Mouse (Mus musculus): ENCODE measurements at regions not wholly inside any gene's neighbourhood (a gene's known extent, or its start where the extent isn't known, plus 50 kb on each side); places are given as distances from the start of the nearest gene placed in this dataset.

DNA sequence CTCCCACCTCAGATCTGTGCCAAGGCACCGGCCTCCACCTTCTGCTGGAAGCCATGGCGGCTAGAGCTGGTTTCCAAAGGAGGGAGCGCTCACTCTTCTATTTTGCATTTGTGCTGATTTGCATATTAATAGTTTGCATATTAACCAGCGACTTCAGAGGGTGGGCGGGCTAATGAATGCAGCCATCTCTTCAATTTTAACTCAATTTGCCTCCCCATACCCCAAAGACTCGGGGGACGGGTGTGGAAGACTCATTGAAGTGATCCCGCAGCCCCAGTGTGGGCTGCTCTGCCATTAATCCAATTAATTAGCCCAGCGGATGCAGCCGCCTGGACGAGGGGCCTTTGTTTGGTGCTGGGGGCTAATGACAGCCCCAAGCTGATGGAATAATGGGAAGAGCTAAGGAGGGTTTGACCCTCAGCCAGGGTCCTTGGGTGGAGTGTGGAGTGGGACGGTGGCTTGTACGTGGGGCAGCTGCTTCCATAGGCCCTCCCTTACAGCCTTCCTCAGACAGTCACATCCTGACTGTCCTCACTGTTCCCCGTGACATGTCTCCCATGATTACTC lies 103.0 kb downstream of the Gm26897 start:
- H3K9ac ChIP-seq, result no peak overlapping the region
- H3K36me3 ChIP-seq, result no peaks in the 10 kb centered on the region
- peaks cover 20% of the 10 kb centered on the region for H3K4me1 ChIP-seq
- no peak overlapping the region for H3K27ac ChIP-seq
- WGBS, result 22% methylated on average over 14 of the region's 14 CpGs
- no peak for ATAC-seq (ENCODE audit: insufficient number of reproducible peaks, insufficient read depth, low FRiP score, low TSS enrichment)
- peak overlapping the region; percentile 16; the same call in 1 of the 2 replicates for H3K4me2 ChIP-seq (replicated peaks)
- no peaks in the 10 kb centered on the region for H3K9me3 ChIP-seq
- H3K4me3 ChIP-seq, result no peak overlapping the region
- peaks cover 15% of the 10 kb centered on the region; the same call in 1 of the 2 replicates for H3K27me3 ChIP-seq

DNA sequence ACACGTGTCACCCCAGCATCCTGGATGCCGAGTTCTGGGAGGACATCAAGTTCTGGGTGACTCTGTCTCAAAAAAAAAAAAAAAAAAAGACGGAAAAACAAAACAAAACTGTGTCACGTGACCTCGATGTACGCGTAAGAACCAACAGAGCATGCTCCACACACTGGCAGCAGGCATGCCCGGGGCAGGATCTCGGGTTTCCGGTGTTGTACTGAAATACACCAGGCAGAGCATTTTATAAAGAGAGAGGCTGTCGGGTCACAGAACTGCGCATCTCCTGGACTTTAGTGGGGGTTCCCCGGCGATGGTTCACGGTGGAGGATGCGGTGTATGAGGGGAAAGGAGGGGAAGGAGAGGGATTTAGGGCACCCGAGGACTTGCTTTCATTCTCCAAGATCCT lies 108.7 kb downstream of the Gm26897 start:
- Histone ChIP-seq H3K4me1 (peaks cover 10% of the 10 kb centered on the region), H3K4me2 (replicated peaks) (peak overlapping the region; percentile 37), H3K9ac (no peak overlapping the region), H3K4me3 (no peak overlapping the region), H3K27me3 (peaks cover 7% of the 10 kb centered on the region; the same call in 1 of the 2 replicates), H3K36me3 (no peaks in the 10 kb centered on the region), H3K27ac (no peak overlapping the region), H3K9me3 (no peaks in the 10 kb centered on the region)
- 36% methylated on average over 17 of the region's 17 CpGs for WGBS
- ATAC-seq (ENCODE audit: insufficient number of reproducible peaks, insufficient read depth, low FRiP score, low TSS enrichment), result no peak

DNA sequence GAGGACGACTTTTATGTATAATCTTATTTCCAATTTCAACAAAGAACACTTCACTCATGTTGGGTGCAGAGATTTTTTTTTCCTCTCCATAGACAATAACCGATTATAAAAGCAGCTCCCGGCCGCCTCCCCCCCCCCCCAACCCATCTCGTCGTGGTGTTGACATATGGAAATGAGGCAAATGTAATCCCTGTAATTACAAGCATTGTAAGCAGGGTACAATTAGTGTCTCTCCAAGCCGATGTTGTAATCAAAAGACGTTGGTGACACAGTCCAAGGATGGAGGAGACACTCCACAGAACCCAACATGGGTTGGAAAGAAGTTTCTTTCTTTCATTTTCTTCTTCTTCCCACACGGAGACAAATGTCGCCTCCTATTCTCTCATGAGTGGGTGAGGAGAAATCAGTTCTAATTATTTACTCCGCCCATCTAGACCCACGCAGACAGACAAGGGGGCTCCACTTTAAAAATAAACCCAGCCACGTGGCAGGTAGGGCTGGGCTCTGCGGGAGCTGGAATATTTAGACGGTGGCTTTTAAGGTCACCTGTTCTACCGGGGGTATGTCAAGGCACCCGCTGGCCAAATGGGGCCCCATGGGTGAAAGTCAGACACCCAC lies 110.0 kb downstream of the Gm26897 start:
- Histone ChIP-seq H3K27me3 (no peaks in the 10 kb centered on the region), H3K27ac (no peak overlapping the region), H3K9me3 (no peaks in the 10 kb centered on the region), H3K4me3 (no peak overlapping the region), H3K36me3 (no peaks in the 10 kb centered on the region), H3K4me1 (peaks cover 10% of the 10 kb centered on the region), H3K9ac (no peak overlapping the region), H3K4me2 (replicated peaks) (no peak overlapping the region)
- WGBS, result 37% methylated on average over 17 of the region's 17 CpGs
- ATAC-seq (ENCODE audit: insufficient number of reproducible peaks, insufficient read depth, low FRiP score, low TSS enrichment), result no peak

DNA sequence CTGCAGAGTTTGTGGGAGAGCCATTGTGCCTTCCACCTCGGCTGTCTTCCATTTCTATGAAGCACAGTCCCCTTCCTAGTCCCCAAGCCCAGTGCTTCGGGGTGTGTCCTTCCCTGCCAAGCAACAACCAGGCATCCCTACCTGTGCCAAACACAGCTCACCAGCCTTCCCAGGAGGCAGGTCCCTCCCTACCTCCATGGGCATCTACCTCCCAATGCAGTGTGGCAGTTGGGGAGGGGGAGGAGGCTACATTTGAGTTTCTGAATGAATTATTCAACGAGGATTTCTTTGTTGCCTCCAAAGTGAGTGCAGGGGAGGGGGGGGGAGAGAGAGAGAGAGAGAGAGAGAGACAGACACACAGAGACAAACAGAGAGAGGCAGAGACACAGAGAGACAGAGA lies 110.8 kb downstream of the Gm26897 start:
- no peaks in the 10 kb centered on the region for H3K9me3 ChIP-seq
- H3K4me2 ChIP-seq (replicated peaks), result no peak overlapping the region
- H3K4me3 ChIP-seq, result no peak overlapping the region
- H3K4me1 ChIP-seq, result peaks cover 10% of the 10 kb centered on the region
- no peaks in the 10 kb centered on the region for H3K27me3 ChIP-seq
- no peak overlapping the region for H3K27ac ChIP-seq
- 39% methylated on average over 3 of the region's 3 CpGs for WGBS
- no peak for ATAC-seq (ENCODE audit: insufficient number of reproducible peaks, insufficient read depth, low FRiP score, low TSS enrichment)
- no peaks in the 10 kb centered on the region for H3K36me3 ChIP-seq
- H3K9ac ChIP-seq, result no peak overlapping the region

DNA sequence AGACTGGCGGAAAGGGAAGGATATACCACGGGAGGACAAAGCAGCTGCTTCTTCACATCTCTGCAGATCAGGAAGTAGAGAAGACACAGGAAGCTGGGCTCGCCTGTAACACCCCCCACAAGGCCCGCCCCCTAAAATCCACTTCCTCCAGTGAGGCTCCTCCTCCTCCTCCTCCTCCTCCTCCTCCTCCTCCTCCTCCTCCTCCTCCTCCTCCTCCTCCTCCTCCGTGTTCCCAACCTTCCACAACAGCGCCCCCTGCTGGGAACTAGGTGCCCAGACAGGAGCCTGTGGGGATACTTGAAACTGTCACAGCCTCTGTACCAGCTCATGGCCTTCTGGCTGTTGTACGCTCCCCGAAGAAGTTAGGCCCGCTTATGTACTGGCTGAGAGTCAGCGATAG lies 115.2 kb downstream of the Gm26897 start:
- Histone ChIP-seq H3K4me1 (no peaks in the 10 kb centered on the region), H3K9ac (no peak overlapping the region), H3K9me3 (no peaks in the 10 kb centered on the region), H3K36me3 (no peaks in the 10 kb centered on the region), H3K27ac (no peak overlapping the region), H3K4me3 (no peak overlapping the region), H3K4me2 (replicated peaks) (no peak overlapping the region), H3K27me3 (no peaks in the 10 kb centered on the region)
- no peak for ATAC-seq (ENCODE audit: insufficient number of reproducible peaks, insufficient read depth, low FRiP score, low TSS enrichment)
- WGBS, result 80% methylated on average over 8 of the region's 10 CpGs

DNA sequence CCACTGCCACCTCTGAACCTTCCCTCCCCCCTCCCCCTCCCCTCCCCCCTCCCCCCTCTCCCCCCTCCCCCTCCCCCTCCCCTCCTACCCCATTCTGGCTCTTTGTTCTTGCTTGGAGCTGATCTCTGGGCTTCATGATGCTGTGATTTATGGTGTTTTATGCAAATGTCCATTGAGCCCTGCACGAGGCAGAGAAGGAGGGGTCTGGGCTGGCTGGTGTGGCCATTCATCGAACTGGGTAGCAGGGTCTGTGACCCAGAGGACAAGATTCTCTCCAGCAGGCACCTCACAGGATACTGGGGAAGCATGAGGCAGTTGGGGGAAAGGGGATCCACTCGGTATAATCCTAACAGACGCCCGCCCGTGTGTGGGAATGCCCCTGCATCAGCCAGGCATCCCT lies 119.0 kb downstream of the Gm26897 start:
- 50% methylated on average over 6 of the region's 6 CpGs for WGBS
- ATAC-seq (ENCODE audit: insufficient number of reproducible peaks, insufficient read depth, low FRiP score, low TSS enrichment), result no peak
- no peak overlapping the region for H3K27ac ChIP-seq

DNA sequence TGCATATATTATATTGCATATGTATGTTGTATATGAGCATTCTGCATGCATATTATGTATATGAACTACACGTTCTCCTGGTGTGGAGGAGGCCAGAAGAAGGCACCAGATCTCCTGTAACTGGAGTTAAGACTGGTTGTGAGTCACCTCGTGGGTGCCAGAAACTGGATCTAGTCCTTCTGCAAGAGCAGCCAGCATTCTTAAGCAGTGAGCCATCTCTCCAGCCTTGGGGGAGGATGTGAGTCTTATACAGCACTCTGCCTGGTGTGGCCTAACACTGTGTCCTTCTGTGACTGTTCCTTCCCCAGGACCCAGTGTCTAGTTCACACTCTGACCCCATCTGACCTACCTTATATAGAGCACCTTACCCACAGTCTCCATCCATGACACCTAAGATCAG lies 121.6 kb downstream of the Gm26897 start:
- no peak overlapping the region for H3K4me3 ChIP-seq
- H3K4me2 ChIP-seq (replicated peaks), result no peak overlapping the region
- H3K4me1 ChIP-seq, result peaks cover 17% of the 10 kb centered on the region; the same call in 1 of the 2 replicates
- 79% methylated on average over 2 of the region's 2 CpGs for WGBS
- H3K27ac ChIP-seq, result no peak overlapping the region
- H3K27me3 ChIP-seq, result no peaks in the 10 kb centered on the region
- no peak for ATAC-seq (ENCODE audit: insufficient number of reproducible peaks, insufficient read depth, low FRiP score, low TSS enrichment)
- H3K9ac ChIP-seq, result no peak overlapping the region
- H3K36me3 ChIP-seq, result no peaks in the 10 kb centered on the region
- no peaks in the 10 kb centered on the region for H3K9me3 ChIP-seq

More for the DNA sequence above, 119.0 kb downstream of the Gm26897 start:
- H3K9ac ChIP-seq, result no peak overlapping the region
- H3K4me3 ChIP-seq, result no peak overlapping the region
- no peaks in the 10 kb centered on the region for H3K36me3 ChIP-seq
- no peak overlapping the region for H3K4me2 ChIP-seq (replicated peaks)
- peaks cover 9% of the 10 kb centered on the region; the same call in 1 of the 2 replicates for H3K4me1 ChIP-seq
- no peaks in the 10 kb centered on the region for H3K9me3 ChIP-seq
- H3K27me3 ChIP-seq, result no peaks in the 10 kb centered on the region

DNA sequence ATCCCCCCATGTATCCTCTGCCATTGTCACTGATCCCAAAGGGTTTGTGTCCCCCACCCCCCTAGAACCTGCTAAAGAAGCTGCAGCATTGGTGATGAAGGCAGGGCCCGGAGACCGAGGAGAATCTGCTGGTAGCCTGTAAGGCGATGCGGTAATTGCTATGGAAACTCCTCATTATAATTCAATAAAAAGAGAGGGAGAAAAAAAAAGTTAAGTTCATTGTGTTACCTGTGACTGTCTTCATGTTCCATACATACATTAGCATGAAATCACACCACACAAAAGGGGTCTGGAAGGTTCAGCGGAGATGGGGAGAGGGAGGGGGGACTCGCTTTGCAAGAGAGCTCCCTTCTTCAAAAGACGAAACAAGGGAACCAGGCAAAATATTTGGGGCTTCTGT lies 123.5 kb downstream of the Gm26897 start:
- ATAC-seq (ENCODE audit: insufficient number of reproducible peaks, insufficient read depth, low FRiP score, low TSS enrichment), result no peak
- 75% methylated on average over 7 of the region's 7 CpGs for WGBS
- Histone ChIP-seq H3K4me2 (replicated peaks) (no peak overlapping the region), H3K27me3 (no peaks in the 10 kb centered on the region), H3K9me3 (no peaks in the 10 kb centered on the region), H3K4me1 (peaks cover 17% of the 10 kb centered on the region; the same call in 1 of the 2 replicates), H3K36me3 (no peaks in the 10 kb centered on the region), H3K9ac (no peak overlapping the region), H3K4me3 (no peak overlapping the region), H3K27ac (0 out of 2 replicates have a peak overlapping the region, but pooled peaks have one; percentile 36)

DNA sequence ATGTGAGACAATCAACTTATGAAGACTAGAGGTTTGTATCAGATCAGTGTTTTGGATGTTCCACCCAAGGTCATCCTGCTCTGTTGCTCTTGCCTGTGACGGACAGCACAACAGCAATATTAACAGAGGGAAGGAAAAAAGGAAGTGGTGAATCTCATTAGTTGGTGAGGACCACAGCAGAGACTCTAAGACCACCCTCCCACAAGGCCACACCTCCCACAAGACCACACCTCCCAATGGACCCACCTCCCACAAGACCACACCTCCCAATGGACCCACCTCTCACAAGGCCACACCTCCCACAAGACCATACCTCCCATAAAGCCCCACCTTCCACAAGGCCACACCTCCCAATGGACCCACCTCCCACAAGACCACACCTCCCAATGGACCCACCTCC lies 126.7 kb downstream of the Gm26897 start:
- no peak for ATAC-seq (ENCODE audit: insufficient number of reproducible peaks, insufficient read depth, low FRiP score, low TSS enrichment)
- H3K4me1 ChIP-seq, result peaks cover 20% of the 10 kb centered on the region; the same call in 1 of the 2 replicates
- no peak overlapping the region for H3K4me3 ChIP-seq
- no peak overlapping the region for H3K4me2 ChIP-seq (replicated peaks)
- H3K36me3 ChIP-seq, result no peaks in the 10 kb centered on the region
- 93% methylated on average over 1 of the region's 1 CpGs for WGBS
- no peaks in the 10 kb centered on the region for H3K9me3 ChIP-seq
- H3K27ac ChIP-seq, result no peak overlapping the region
- H3K9ac ChIP-seq, result no peak overlapping the region
- H3K27me3 ChIP-seq, result no peaks in the 10 kb centered on the region

DNA sequence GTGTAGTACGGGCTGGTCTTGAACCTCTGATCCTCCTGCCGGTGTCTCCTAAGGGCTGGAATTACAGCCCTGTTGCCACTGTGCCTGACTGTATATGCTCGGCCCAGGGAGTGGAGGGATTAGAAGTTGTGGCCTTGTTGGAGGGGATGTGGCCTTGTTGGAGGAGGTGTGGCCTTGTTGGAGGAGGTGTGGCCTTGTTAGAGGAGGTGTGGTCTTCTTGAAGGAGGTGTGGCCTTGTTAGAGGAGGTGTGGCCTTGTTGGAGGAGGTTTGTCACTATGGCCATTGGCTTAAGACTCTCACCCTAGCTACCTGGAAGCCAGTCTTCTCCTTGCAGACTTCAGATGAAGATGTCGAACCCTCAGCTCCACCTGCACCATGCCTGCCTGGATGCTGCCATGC lies 128.6 kb downstream of the Gm26897 start:
- Histone ChIP-seq H3K9ac (no peak overlapping the region), H3K4me3 (no peak overlapping the region), H3K27me3 (no peaks in the 10 kb centered on the region), H3K27ac (no peak overlapping the region), H3K4me1 (peaks cover 12% of the 10 kb centered on the region; the same call in 1 of the 2 replicates), H3K9me3 (no peaks in the 10 kb centered on the region), H3K36me3 (no peaks in the 10 kb centered on the region), H3K4me2 (replicated peaks) (no peak overlapping the region)
- ATAC-seq (ENCODE audit: insufficient number of reproducible peaks, insufficient read depth, low FRiP score, low TSS enrichment), result no peak
- 93% methylated on average over 4 of the region's 4 CpGs for WGBS

DNA sequence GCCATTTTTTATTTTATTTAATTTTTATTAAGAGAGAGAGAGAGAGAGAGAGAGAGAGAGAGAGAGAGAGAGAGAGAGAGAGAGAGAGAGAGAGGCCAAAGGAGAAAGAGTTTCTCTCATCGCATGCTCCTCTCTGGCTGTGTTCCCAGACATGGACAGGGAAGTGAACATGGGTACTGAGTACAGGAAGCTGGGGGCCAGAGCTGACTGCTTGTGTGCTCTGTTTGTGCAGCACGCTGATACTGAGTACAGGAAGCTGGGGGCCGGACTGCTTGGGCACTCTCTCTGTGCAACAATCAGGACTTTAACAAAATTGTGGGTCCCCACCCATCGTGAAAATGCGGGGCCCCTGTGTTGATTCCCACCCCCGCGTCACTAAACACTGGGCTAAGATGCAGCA lies 130.2 kb downstream of the Gm26897 start:
- no peaks in the 10 kb centered on the region for H3K9me3 ChIP-seq
- 58% methylated on average over 7 of the region's 7 CpGs for WGBS

DNA sequence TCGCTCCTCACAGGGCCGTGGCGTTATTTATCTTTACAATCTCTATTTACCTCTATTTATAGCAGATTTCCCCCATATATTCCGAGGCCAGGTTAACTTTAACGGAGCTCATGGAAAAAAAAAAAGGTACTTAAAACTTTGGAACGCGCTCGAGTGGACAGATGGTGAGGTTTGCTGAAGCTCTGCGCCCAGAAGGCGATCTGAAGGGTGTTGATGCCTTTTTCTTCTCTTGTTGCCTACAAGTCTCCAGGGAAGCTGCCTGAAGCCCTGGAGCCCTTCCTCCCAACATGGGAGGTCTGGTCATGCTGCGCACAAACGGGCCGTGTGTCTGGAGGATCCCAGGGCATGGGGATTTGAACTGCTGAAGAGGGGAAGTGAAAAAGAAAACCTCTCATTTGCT lies 130.9 kb downstream of the Gm26897 start:
- H3K4me1 ChIP-seq, result 0 out of 2 replicates have a peak, but pooled peaks cover 3% of the 10 kb centered on the region
- H3K9ac ChIP-seq, result no peak overlapping the region
- H3K27ac ChIP-seq, result no peak overlapping the region
- H3K27me3 ChIP-seq, result no peaks in the 10 kb centered on the region
- H3K4me2 ChIP-seq (replicated peaks), result no peak overlapping the region
- H3K9me3 ChIP-seq, result no peaks in the 10 kb centered on the region
- no peak for ATAC-seq (ENCODE audit: insufficient number of reproducible peaks, insufficient read depth, low FRiP score, low TSS enrichment)
- WGBS, result 78% methylated on average over 13 of the region's 13 CpGs
- no peak overlapping the region for H3K4me3 ChIP-seq
- H3K36me3 ChIP-seq, result no peaks in the 10 kb centered on the region

More for the DNA sequence above, 130.2 kb downstream of the Gm26897 start:
- no peaks in the 10 kb centered on the region for H3K27me3 ChIP-seq
- no peak overlapping the region for H3K9ac ChIP-seq
- 0 out of 2 replicates have a peak overlapping the region, but pooled peaks have one; percentile 25 for H3K27ac ChIP-seq
- 0 out of 2 replicates have a peak, but pooled peaks cover 3% of the 10 kb centered on the region for H3K4me1 ChIP-seq
- no peak overlapping the region for H3K4me3 ChIP-seq
- no peak overlapping the region for H3K4me2 ChIP-seq (replicated peaks)
- ATAC-seq (ENCODE audit: insufficient number of reproducible peaks, insufficient read depth, low FRiP score, low TSS enrichment), result no peak
- H3K36me3 ChIP-seq, result no peaks in the 10 kb centered on the region

All from embryonic facial prominence, embryonic 12.5 days (tissue).